Mouse (Mus musculus): ENCODE results near the gene Fgfr2. TPM values are rescaled to one million over a fixed set of nuclear protein-coding genes. Genes with fewer than 3 reads are reported as not detected.

The Fgfr2 gene
- polyA plus RNA-seq, 1 experiment from 2014 or later: 11.2 TPM

DNA sequence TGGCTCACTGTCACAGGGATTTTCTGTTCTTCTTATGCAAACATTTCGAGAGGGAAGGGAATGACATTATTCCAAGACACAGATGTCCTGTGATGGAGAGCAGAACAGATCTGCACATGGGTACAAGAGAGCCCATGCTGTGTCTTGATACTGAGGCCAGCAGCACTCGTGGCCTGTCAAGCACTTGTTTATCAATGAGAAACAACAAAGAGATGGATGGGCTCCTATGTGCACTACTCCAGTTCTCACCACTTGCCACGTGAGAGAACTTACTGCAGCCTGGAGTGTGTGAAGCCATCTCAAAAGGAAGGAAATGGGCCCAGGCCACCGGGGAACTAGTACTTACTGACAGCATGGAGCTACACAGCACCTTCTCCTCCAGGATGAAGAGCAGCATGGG, 336.6 kb downstream of the Fgfr2 start:
- ATAC-seq: no peak
- H3K4me1 ChIP-seq (ENCODE audit: insufficient read depth): peaks cover 29% of the 10 kb centered on the region

GRCm38 (mm10) chr7:132786011-132786410, 337.1 kb downstream of the Fgfr2 start:
- H3K4me2 ChIP-seq (ENCODE audit: low read depth, low read length): no peak overlapping the region
- H3K9me3 ChIP-seq (ENCODE audit: low read length): no peaks in the 10 kb centered on the region
- no peak overlapping the region for H3K9ac ChIP-seq (replicated peaks)
- no peak overlapping the region for H3K4me3 ChIP-seq (ENCODE audit: low read depth, low read length)
- TF ChIP-seq CTCF (IDR thresholded peaks at IDR 0.05; ENCODE audit: low read depth) (no peak), EP300 (IDR thresholded peaks at IDR 0.05; ENCODE audit: low read depth) (no peak)
- H3K27me3 ChIP-seq (ENCODE audit: insufficient read depth, low read length): no peaks in the 10 kb centered on the region
- DNase-seq (no peak), ATAC-seq (no peak)
- peaks cover 30% of the 10 kb centered on the region for H3K4me1 ChIP-seq (ENCODE audit: insufficient read depth)
- peaks cover 4% of the 10 kb centered on the region; the same call in 1 of the 2 replicates for H3K36me3 ChIP-seq (replicated peaks; ENCODE audit: insufficient read depth, low read length)
- WGBS (ENCODE audit: insufficient replicate concordance): 58% methylated on average over 7 of the region's 7 CpGs
- H3K27ac ChIP-seq (ENCODE audit: low read depth): peak overlapping the region; percentile 36; the same call in 1 of the 2 replicates

More for the DNA sequence above, 336.6 kb downstream of the Fgfr2 start:
- 41% methylated on average over 4 of the region's 4 CpGs for WGBS (ENCODE audit: insufficient replicate concordance)
- Histone ChIP-seq H3K36me3 (replicated peaks; ENCODE audit: insufficient read depth, low read length) (peaks cover 4% of the 10 kb centered on the region; the same call in 1 of the 2 replicates), H3K4me2 (ENCODE audit: low read depth, low read length) (peak overlapping the region; percentile 30; the same call in 1 of the 2 replicates), H3K9ac (replicated peaks) (no peak overlapping the region), H3K27me3 (ENCODE audit: insufficient read depth, low read length) (no peaks in the 10 kb centered on the region), H3K27ac (ENCODE audit: low read depth) (peak overlapping the region; percentile 63), H3K4me3 (ENCODE audit: low read depth, low read length) (no peak overlapping the region), H3K9me3 (ENCODE audit: low read length) (no peaks in the 10 kb centered on the region)
- no peak for DNase-seq
- TF ChIP-seq EP300 (IDR thresholded peaks at IDR 0.05; ENCODE audit: low read depth): no peak
- no peak for TF ChIP-seq CTCF (IDR thresholded peaks at IDR 0.05; ENCODE audit: low read depth)

DNA sequence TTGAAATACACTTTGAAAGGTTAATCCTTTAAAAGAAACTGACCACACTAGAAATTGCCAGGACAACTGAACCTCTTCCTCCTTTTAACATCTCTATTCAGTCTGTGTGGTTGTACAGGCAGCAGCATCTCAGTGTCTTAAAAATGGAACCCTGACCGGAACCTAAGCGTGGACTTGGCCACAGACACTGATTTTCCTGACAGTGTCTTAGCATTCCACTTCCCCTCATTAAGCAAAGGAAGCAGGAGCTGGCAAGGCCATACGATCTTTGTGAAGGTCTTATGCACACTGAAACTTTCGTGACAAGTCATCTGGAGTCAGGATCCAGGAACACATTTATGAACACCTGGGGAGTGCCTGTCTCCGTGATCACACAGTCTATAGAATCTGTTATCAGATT, 339.0 kb downstream of the Fgfr2 start:
- Histone ChIP-seq H3K27me3 (ENCODE audit: insufficient read depth, low read length) (no peaks in the 10 kb centered on the region), H3K9me3 (ENCODE audit: low read length) (no peaks in the 10 kb centered on the region), H3K4me2 (ENCODE audit: low read depth, low read length) (no peak overlapping the region), H3K4me3 (ENCODE audit: low read depth, low read length) (no peak overlapping the region), H3K9ac (replicated peaks) (no peak overlapping the region; the same call in 1 of the 2 replicates), H3K27ac (ENCODE audit: low read depth) (no peak overlapping the region), H3K4me1 (ENCODE audit: insufficient read depth) (peaks cover 34% of the 10 kb centered on the region), H3K36me3 (replicated peaks; ENCODE audit: insufficient read depth, low read length) (0 out of 2 replicates have a peak, but pooled peaks cover 4% of the 10 kb centered on the region)
- TF ChIP-seq EP300 (IDR thresholded peaks at IDR 0.05; ENCODE audit: low read depth) (no peak), CTCF (IDR thresholded peaks at IDR 0.05; ENCODE audit: low read depth) (no peak)
- no peak for DNase-seq
- WGBS (ENCODE audit: insufficient replicate concordance): 73% methylated on average over 5 of the region's 5 CpGs
- no peak for ATAC-seq

GRCm38 (mm10) chr7:132781850-132782249, 341.3 kb downstream of the Fgfr2 start:
- peaks cover 37% of the 10 kb centered on the region for H3K4me1 ChIP-seq (ENCODE audit: insufficient read depth)
- no peak overlapping the region for H3K4me2 ChIP-seq (ENCODE audit: low read depth, low read length)
- WGBS (ENCODE audit: insufficient replicate concordance): 77% methylated on average over 6 of the region's 6 CpGs
- H3K27me3 ChIP-seq (ENCODE audit: insufficient read depth, low read length): no peaks in the 10 kb centered on the region
- TF ChIP-seq EP300 (IDR thresholded peaks at IDR 0.05; ENCODE audit: low read depth) (no peak), CTCF (IDR thresholded peaks at IDR 0.05; ENCODE audit: low read depth) (no peak)
- H3K4me3 ChIP-seq (ENCODE audit: low read depth, low read length): no peak overlapping the region
- no peaks in the 10 kb centered on the region for H3K9me3 ChIP-seq (ENCODE audit: low read length)
- no peak overlapping the region for H3K9ac ChIP-seq (replicated peaks)
- ATAC-seq (no peak), DNase-seq (no peak)
- H3K36me3 ChIP-seq (replicated peaks; ENCODE audit: insufficient read depth, low read length): peaks cover 17% of the 10 kb centered on the region
- H3K27ac ChIP-seq (ENCODE audit: low read depth): no peak overlapping the region

GRCm38 (mm10) chr7:132781130-132781814, 341.9 kb downstream of the Fgfr2 start:
- DNase-seq: no peak
- H3K36me3 ChIP-seq (replicated peaks; ENCODE audit: insufficient read depth, low read length): peaks cover 22% of the 10 kb centered on the region
- H3K4me1 ChIP-seq (ENCODE audit: insufficient read depth): peaks cover 37% of the 10 kb centered on the region
- no peak overlapping the region for H3K4me2 ChIP-seq (ENCODE audit: low read depth, low read length)
- H3K4me3 ChIP-seq (ENCODE audit: low read depth, low read length): no peak overlapping the region
- TF ChIP-seq EP300 (IDR thresholded peaks at IDR 0.05; ENCODE audit: low read depth): no peak
- peak; percentile 30; the same call in 1 of the 2 replicates for TF ChIP-seq CTCF (IDR thresholded peaks at IDR 0.05; ENCODE audit: low read depth)
- ATAC-seq: no peak
- WGBS (ENCODE audit: insufficient replicate concordance): 65% methylated on average over 7 of the region's 7 CpGs
- H3K9me3 ChIP-seq (ENCODE audit: low read length): no peaks in the 10 kb centered on the region
- H3K9ac ChIP-seq (replicated peaks): no peak overlapping the region
- H3K27ac ChIP-seq (ENCODE audit: low read depth): no peak overlapping the region
- H3K27me3 ChIP-seq (ENCODE audit: insufficient read depth, low read length): no peaks in the 10 kb centered on the region

- peak overlapping the region; percentile 73 for H3K27ac ChIP-seq (ENCODE audit: low read depth)
- H3K9ac ChIP-seq (replicated peaks): no peak overlapping the region
- peak; percentile 28 for TF ChIP-seq CTCF (IDR thresholded peaks at IDR 0.05; ENCODE audit: low read depth)
- no peak for TF ChIP-seq EP300 (IDR thresholded peaks at IDR 0.05; ENCODE audit: low read depth)
- no peak overlapping the region for H3K4me3 ChIP-seq (ENCODE audit: low read depth, low read length)
- no peaks in the 10 kb centered on the region for H3K27me3 ChIP-seq (ENCODE audit: insufficient read depth, low read length)
- no peaks in the 10 kb centered on the region for H3K9me3 ChIP-seq (ENCODE audit: low read length)
- H3K4me2 ChIP-seq (ENCODE audit: low read depth, low read length): no peak overlapping the region
- H3K4me1 ChIP-seq (ENCODE audit: insufficient read depth): peaks cover 34% of the 10 kb centered on the region
- no peak for DNase-seq
- ATAC-seq: no peak
- WGBS (ENCODE audit: insufficient replicate concordance): 78% methylated on average over 4 of the region's 4 CpGs
- H3K36me3 ChIP-seq (replicated peaks; ENCODE audit: insufficient read depth, low read length): peaks cover 26% of the 10 kb centered on the region
Observed at GRCm38 (mm10) chr7:132780611-132781010, 342.5 kb downstream of the Fgfr2 start.

All from liver, postnatal 0 days (tissue).